Mouse (Mus musculus) urinary bladder, adult 18-20 months (tissue): Measurements from ENCODE around the gene Cxcr5.

Source experiments
- DNase-seq, 2 experiments: peaks; one replicate each; pipeline ENCODE4 v3.0.0; 2022; ENCODE audit warnings: low spot score in 2 of 2, mixed read lengths in 2 of 2

Gene Cxcr5

GRCm38 (mm10) chr9:44537625-44538301 lies 23.9 kb downstream of the Cxcr5 start:
- DNase-seq, result no peak

DNA sequence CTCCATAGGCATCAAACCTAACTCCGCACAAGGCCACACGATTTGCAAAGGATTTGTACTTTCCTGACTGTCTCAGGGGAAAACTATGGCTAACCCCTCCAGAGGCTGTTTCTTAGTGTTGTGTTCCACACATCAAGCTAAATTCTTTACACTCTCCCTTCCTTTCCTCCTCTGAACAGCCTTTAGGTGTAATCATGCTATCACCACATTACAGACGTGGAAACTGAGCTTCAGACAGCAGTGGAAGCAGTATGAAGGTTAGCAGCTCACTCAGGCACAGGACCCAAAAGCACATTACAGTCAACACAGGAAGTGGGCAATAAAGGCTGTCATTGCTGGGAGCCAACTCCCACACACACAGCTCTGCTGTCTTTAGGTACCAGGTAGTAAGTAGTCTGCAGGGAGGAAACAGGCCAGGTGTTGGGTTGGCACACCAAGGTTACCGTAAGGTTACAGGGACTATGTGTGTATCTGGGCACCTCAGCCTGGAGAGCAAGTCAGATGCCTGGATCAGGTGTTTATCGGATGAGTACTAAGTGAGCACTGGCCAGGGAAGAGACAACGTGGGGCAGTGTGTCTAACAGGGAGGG lies 28.6 kb downstream of the Cxcr5 start:
- DNase-seq, result no peak

- DNase-seq, result no peak
Observed at GRCm38 (mm10) chr9:44528340-44528739, 33.3 kb downstream of the Cxcr5 start.

GRCm38 (mm10) chr9:44526337-44527112 lies 35.2 kb downstream of the Cxcr5 start:
- DNase-seq, result no peak

DNA sequence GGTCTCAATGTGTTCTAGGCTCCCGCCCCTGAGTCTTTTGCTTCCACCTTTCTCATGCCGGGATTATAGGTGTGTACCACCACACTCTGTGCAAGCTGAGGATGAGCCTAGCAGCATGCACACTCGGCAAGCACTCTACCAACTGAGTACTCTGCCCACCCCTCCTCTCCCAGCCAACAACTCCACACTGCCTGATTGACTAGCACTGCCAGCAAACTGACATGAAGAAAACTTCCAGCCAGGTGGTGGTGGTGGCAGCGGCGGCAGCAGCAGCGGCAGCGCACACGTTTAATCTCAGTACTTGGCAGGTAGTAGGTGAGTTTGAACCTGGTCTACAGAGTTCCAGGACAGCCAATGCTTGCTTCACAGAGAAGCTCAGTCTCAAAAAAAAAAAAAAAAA lies 36.1 kb downstream of the Cxcr5 start:
- no peak for DNase-seq

DNA sequence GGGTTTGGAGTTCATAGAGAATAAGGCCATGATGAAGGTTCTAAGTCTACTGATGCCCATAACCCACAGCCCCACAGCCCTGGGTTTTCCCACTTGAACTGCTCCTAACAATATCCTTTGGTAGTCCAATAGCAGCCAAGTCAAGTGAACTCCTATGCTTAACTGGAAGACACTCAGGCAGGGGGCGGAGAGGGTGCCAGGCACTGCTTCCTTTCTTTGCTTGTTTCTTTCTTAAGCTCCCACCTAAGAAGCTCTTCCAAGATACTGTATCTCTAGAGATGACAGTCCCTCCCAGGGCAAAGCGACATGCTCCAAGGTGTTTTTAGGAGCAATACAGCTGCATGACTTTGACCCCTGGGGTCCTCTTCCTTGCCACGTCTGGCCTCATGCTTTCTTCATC lies 36.7 kb downstream of the Cxcr5 start:
- DNase-seq, result no peak

- DNase-seq, result no peak
Observed at GRCm38 (mm10) chr9:44524235-44524826, 37.3 kb downstream of the Cxcr5 start.

- no peak for DNase-seq
Observed at GRCm38 (mm10) chr9:44523686-44524085, 38.0 kb downstream of the Cxcr5 start.

DNA sequence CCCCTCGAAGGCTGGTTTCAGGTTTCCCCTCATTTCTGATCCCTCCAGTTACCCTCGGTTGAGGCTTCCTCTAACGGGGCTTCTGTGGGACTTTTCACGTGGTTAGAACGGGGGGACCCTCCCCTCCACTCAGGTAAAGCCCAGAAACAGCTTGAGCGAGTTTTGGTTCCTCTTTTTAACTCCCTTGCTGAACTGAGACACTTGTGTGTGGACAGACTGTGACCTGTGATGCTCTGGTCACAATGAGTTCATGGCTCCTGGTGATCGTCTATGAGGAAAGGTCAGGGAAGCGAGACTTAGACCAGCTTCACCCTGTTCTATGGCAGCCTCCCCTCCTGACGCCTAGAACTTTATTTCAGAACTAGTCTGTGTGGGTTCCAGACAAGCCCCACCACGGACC lies 39.8 kb downstream of the Cxcr5 start:
- no peak for DNase-seq

GRCm38 (mm10) chr9:44518068-44518467 lies 43.6 kb downstream of the Cxcr5 start:
- DNase-seq, result no peak

DNA sequence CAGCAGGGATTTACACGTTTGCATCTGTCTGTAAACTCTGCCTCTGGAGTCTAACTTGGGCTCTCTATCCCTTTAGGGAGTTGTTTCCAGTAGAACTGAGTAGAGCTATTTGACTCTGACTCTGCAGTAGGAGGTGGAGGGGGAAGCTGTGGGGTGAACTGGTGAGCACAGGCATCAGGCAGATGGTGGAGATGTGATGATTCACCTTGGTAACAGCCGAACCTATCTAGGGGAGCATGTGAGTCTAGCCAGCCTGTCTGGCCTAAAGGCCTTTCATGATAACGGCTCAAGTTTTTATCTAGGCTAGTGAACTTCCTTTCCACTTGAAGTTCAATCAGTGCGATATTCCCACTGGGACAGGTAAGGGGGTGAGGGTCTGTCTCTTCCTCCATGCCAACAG lies 44.3 kb downstream of the Cxcr5 start:
- DNase-seq, result no peak

GRCm38 (mm10) chr9:44515891-44516290 lies 45.8 kb downstream of the Cxcr5 start:
- DNase-seq, result no peak

DNA sequence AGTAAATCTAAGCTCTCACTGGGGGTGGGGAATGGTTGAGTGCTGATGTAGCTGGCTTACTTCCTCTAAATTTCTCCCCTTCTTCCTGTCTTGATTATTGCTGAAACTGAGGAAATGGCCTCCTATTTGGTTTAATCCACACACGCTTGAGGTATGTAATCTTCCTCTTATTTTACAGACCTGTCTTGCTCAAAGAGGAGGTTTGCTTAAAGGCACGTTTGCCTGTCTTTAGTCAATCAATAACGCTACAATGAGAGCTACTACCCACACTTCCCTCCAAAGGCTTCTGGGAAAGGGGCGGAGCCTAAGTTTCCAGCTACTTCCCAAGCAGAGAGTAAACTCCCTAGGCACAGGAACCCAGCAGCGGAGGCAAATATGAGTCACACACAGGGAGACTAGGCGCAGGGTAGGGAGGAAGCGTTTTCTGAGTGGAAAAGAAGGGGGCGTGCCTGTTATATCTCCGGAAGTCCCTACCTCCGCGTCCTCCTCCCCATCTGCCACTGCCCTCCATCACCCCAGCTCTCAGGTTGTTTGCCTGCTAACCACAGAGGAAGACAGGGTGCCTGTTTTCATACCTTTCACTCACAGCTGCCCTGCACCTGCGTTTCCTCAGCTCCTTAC lies 46.4 kb downstream of the Cxcr5 start:
- no peak for DNase-seq

- no peak for DNase-seq
Observed at GRCm38 (mm10) chr9:44514147-44514546, 47.5 kb downstream of the Cxcr5 start.

- no peak for DNase-seq
Observed at GRCm38 (mm10) chr9:44513610-44514009, 48.1 kb downstream of the Cxcr5 start.

GRCm38 (mm10) chr9:44513121-44513520 lies 48.6 kb downstream of the Cxcr5 start:
- no peak for DNase-seq

DNA sequence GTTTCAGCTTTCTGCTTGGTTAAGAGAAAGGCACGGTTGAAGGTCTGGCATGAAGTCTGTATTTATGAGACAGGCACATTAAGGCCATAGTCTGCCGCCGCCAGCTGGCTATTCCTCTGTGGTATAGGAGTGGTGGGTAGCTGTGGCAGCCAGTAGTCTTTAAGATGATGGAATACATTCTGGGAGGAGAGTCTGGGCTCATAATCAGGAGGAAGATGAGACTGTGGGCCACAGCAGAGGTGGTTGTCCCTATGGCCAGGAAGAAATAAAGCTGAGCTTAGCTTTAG lies 49.0 kb downstream of the Cxcr5 start:
- DNase-seq, result no peak

GRCm38 (mm10) chr9:44511935-44512716 lies 49.6 kb downstream of the Cxcr5 start:
- DNase-seq, result no peak

DNA sequence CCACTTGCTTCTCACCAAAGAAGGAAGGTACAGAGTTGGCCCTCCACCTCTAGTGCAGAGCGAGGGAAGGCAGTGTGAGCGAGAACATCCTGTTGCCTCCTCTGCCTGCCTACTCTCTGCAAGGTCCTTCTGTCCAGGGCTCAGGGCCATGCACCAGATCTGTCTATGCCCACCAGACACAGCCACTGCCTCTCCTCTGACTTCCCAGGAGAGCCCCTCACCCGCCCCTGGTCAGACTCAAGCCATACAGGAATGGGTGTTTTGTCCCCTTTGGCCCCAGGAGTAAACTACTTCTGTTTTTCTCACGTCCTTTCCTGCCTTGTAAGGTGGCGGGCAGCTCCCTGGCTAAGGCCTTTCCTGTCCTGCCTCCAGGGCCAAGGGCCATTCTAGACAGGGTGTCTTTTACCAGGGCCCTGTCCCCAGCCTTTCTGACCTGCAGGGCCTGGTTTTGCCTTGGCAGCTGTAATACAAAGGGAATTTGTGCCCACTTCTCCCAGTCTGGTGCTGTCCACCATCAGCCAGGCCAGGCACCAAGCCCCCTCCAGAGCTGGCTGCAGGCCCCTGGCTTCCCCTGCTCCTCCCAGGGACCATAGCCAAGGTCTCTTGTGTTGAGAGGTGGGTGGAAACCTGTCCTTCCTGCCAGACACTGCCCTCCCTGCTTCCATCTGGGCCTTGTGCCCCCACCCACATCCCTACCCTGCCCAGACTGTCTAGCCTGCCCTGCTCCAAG lies 50.6 kb downstream of the Cxcr5 start:
- no peak for DNase-seq

- no peak for DNase-seq
Observed at GRCm38 (mm10) chr9:44510355-44510871, 51.3 kb downstream of the Cxcr5 start.
